Mouse (Mus musculus): Measurements from ENCODE around the gene C87436.

DNA sequence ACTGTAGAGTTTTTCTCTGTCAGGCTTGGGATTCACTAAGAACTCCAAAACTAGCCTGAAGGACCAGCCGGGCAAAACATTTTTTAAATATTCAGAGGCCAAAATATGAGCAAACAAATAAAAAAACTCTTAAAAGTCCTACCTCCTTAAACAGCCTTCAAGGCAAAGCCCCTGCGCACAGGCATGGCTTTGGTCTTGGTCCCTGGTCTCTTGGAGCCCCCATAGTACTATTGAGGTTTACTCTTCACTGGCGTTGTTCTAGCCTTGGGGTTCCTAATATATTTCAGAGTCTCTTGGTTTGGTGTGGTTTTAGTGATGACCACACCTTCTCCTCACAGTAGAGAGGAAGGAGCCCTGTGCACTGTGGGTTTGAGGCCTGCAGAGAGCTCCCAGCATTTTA lies 6.6 kb upstream of the C87436 start:
- TF ChIP-seq POLR2A (IDR thresholded peaks at IDR 0.05; ENCODE audit: borderline replicate concordance, extremely low read depth, insufficient read depth, insufficient read length, poor library complexity, severe bottlenecking) (no peak), CTCF (IDR thresholded peaks at IDR 0.05; ENCODE audit: borderline replicate concordance, extremely low read depth, insufficient read depth, insufficient read length) (no peak)

Data from brain, embryonic 14.5 days (tissue).